Mouse (Mus musculus) MEL (cell line): ENCODE measurements around the gene A630095N17Rik. TPM values are rescaled to one million over a fixed set of nuclear protein-coding genes. Genes with fewer than 3 reads are reported as not detected.

ENCODE experiments used
- DNase-seq: peaks from one replicate; pipeline ENCODE4 v3.0.0; 2011; ENCODE audit warnings: low read depth, low spot score
- H3K27ac ChIP-seq: 2 replicates; pipeline ENCODE4 v1.5.1; 2012; ENCODE audit warnings: low read depth, mild to moderate bottlenecking, control low read depth, low read length, moderate library complexity; ENCODE audit not compliant: control insufficient read depth
- H3K27me3 ChIP-seq, 2 experiments: fragments of 150-350 bp in 1 of 2; sonication (generic) in 1 of 2; 2 replicates each; pipeline ENCODE4 v1.6.1; 2012; ENCODE audit warnings: low read length in 2 of 2, mild to moderate bottlenecking in 2 of 2, improper control_type of control experiment in 1 of 2, moderate library complexity in 1 of 2; ENCODE audit not compliant: insufficient read depth in 2 of 2, control insufficient read depth in 1 of 2
- H3K36me3 ChIP-seq, 2 experiments: 2 replicates each; pipeline ENCODE4 v1.6.1; 2012 to 2014; ENCODE audit warnings: low read length in 2 of 2, improper control_type of control experiment in 1 of 2, inconsistent platforms in 1 of 2, mild to moderate bottlenecking in 1 of 2; ENCODE audit not compliant: insufficient read depth in 2 of 2, control insufficient read depth in 1 of 2
- H3K4me1 ChIP-seq, 2 experiments: fragments of 150-350 bp in 1 of 2; sonication (generic) in 1 of 2; 2 replicates each; pipeline ENCODE4 v1.6.1; 2012; ENCODE audit warnings: low read length in 2 of 2, improper control_type of control experiment in 1 of 2, mild to moderate bottlenecking in 1 of 2; ENCODE audit not compliant: insufficient read depth in 2 of 2, control insufficient read depth in 1 of 2
- H3K4me3 ChIP-seq, 2 experiments: fragments of 150-350 bp in 1 of 2; sonication (generic) in 1 of 2; 2 replicates each; pipeline ENCODE4 v1.5.1; 2012; ENCODE audit warnings: low read depth in 2 of 2, low read length in 2 of 2, mild to moderate bottlenecking in 2 of 2, moderate library complexity in 2 of 2, control low read depth in 1 of 2, improper control_type of control experiment in 1 of 2; ENCODE audit not compliant: control insufficient read depth in 1 of 2, insufficient read depth in 1 of 2
- H3K79me2 ChIP-seq: 2 replicates; pipeline ENCODE4 v1.6.1; 2012; ENCODE audit warnings: mild to moderate bottlenecking, low read length, moderate library complexity; ENCODE audit not compliant: control insufficient read depth, poor library complexity, insufficient read depth
- H3K9ac ChIP-seq: 2 replicates; pipeline ENCODE4 v1.6.1; 2012; ENCODE audit warnings: low read depth, mild to moderate bottlenecking, control low read depth, low read length, moderate library complexity; ENCODE audit not compliant: control insufficient read depth, poor library complexity, severe bottlenecking
- H3K9me3 ChIP-seq: fragments of 150-350 bp; sonication (generic); replicated peaks from 2 replicates; pipeline ENCODE4 v1.6.1; 2012; ENCODE audit warnings: mild to moderate bottlenecking, low read length, improper control_type of control experiment, moderate library complexity; ENCODE audit not compliant: insufficient read depth
- BHLHE40 ChIP-seq: IDR thresholded peaks from 2 replicates; pipeline ENCODE4 v1.6.1; 2012; ENCODE audit warnings: low read depth, mild to moderate bottlenecking, inconsistent platforms, low read length, improper control_type of control experiment, borderline replicate concordance
- CHD2 ChIP-seq: IDR thresholded peaks from 2 replicates; pipeline ENCODE4 v1.6.1; 2011; ENCODE audit warnings: low read length, improper control_type of control experiment
- CTCF ChIP-seq, 3 experiments: IDR thresholded peaks in 2 of 3; conservative IDR thresholded peaks in 1 of 3; 2 replicates each; pipeline ENCODE4 v1.5.1; 2011 to 2012; ENCODE audit warnings: low read length in 3 of 3, low read depth in 2 of 3, mild to moderate bottlenecking in 2 of 3, improper control_type of control experiment in 1 of 3, inconsistent platforms in 1 of 3, mixed read lengths in 1 of 3, moderate library complexity in 1 of 3; ENCODE audit not compliant: control insufficient read depth in 1 of 3, insufficient read depth in 1 of 3, poor library complexity in 1 of 3, severe bottlenecking in 1 of 3
- ELF1 ChIP-seq: IDR thresholded peaks from 2 replicates; pipeline ENCODE4 v1.6.1; 2014; ENCODE audit warnings: low read depth, mild to moderate bottlenecking, inconsistent platforms, low read length, improper control_type of control experiment, moderate library complexity
- EP300 ChIP-seq, 2 experiments: IDR thresholded peaks; 2 replicates each; pipeline ENCODE4 v1.6.1; 2011; ENCODE audit warnings: improper control_type of control experiment in 2 of 2, low read length in 2 of 2, low read depth in 1 of 2, mild to moderate bottlenecking in 1 of 2
- ETS1 ChIP-seq: IDR thresholded peaks from 2 replicates; pipeline ENCODE4 v1.6.1; 2012; ENCODE audit warnings: low read depth, mild to moderate bottlenecking, inconsistent platforms, low read length, improper control_type of control experiment, moderate library complexity
- GABPA ChIP-seq: IDR thresholded peaks from 2 replicates; pipeline ENCODE4 v1.6.1; 2012; ENCODE audit warnings: low read depth, mild to moderate bottlenecking, inconsistent platforms, low read length, improper control_type of control experiment, moderate library complexity
- GATA1 ChIP-seq: IDR thresholded peaks from 2 replicates; pipeline ENCODE4 v1.6.1; 2011; ENCODE audit warnings: low read depth, low read length, improper control_type of control experiment
- HCFC1 ChIP-seq: IDR thresholded peaks from 2 replicates; pipeline ENCODE4 v1.6.1; 2012; ENCODE audit warnings: low read depth, mild to moderate bottlenecking, inconsistent platforms, low read length, improper control_type of control experiment, moderate library complexity
- JUND ChIP-seq: IDR thresholded peaks from 2 replicates; pipeline ENCODE4 v1.6.1; 2011; ENCODE audit warnings: low read depth, mild to moderate bottlenecking, improper control_type of control experiment, low read length
- KAT2A ChIP-seq: conservative IDR thresholded peaks from 2 replicates; pipeline ENCODE4 v1.6.1; 2012; ENCODE audit warnings: low read depth, low read length, improper control_type of control experiment, inconsistent platforms
- MAFK ChIP-seq: IDR thresholded peaks from 2 replicates; pipeline ENCODE4 v1.6.1; 2011; ENCODE audit warnings: low read depth, mild to moderate bottlenecking, low read length, improper control_type of control experiment, borderline replicate concordance
- MAX ChIP-seq: IDR thresholded peaks from 2 replicates; pipeline ENCODE4 v1.6.1; 2011; ENCODE audit warnings: low read length, improper control_type of control experiment
- MAZ ChIP-seq: IDR thresholded peaks from 2 replicates; pipeline ENCODE4 v1.6.1; 2012; ENCODE audit warnings: low read depth, mild to moderate bottlenecking, inconsistent platforms, low read length, improper control_type of control experiment
- MEF2A ChIP-seq: IDR thresholded peaks from 2 replicates; pipeline ENCODE4 v1.6.1; 2014; ENCODE audit warnings: low read depth, mild to moderate bottlenecking, inconsistent platforms, low read length, improper control_type of control experiment; ENCODE audit not compliant: poor library complexity, insufficient replicate concordance, severe bottlenecking; ENCODE audit errors: extremely low read depth
- MXI1 ChIP-seq: IDR thresholded peaks from 2 replicates; pipeline ENCODE4 v1.6.1; 2011; ENCODE audit warnings: mild to moderate bottlenecking, low read depth, low read length, improper control_type of control experiment
- MYB ChIP-seq: IDR thresholded peaks from 2 replicates; pipeline ENCODE4 v1.6.1; 2011; ENCODE audit warnings: mild to moderate bottlenecking, low read depth, low read length, improper control_type of control experiment
- MYC ChIP-seq: IDR thresholded peaks from 2 replicates; pipeline ENCODE4 v1.6.1; 2011; ENCODE audit warnings: low read depth, mild to moderate bottlenecking, low read length, improper control_type of control experiment, moderate library complexity
- NELFE ChIP-seq: IDR thresholded peaks from 2 replicates; pipeline ENCODE4 v1.6.1; 2011; ENCODE audit warnings: low read depth, low read length, improper control_type of control experiment
- NRF1 ChIP-seq: IDR thresholded peaks from 2 replicates; pipeline ENCODE4 v1.6.1; 2014; ENCODE audit warnings: low read depth, mild to moderate bottlenecking, inconsistent platforms, low read length, improper control_type of control experiment, moderate library complexity; ENCODE audit not compliant: poor library complexity, insufficient read depth, severe bottlenecking
- POLR2A ChIP-seq, 2 experiments: IDR thresholded peaks; 2 replicates each; pipeline ENCODE4 v1.6.1; 2011 to 2012; ENCODE audit warnings: low read length in 2 of 2, mild to moderate bottlenecking in 2 of 2, control low read depth in 1 of 2, improper control_type of control experiment in 1 of 2, low read depth in 1 of 2, moderate library complexity in 1 of 2; ENCODE audit not compliant: control insufficient read depth in 1 of 2, insufficient read depth in 1 of 2, poor library complexity in 1 of 2
- POLR2AphosphoS2 ChIP-seq: IDR thresholded peaks from 2 replicates; pipeline ENCODE4 v1.6.1; 2011; ENCODE audit warnings: low read length, improper control_type of control experiment
- POLR2AphosphoS5 ChIP-seq: IDR thresholded peaks from 2 replicates; pipeline ENCODE4 v1.6.1; 2012; ENCODE audit warnings: low read depth, borderline replicate concordance, mild to moderate bottlenecking, inconsistent platforms, low read length, moderate library complexity, mixed read lengths
- RAD21 ChIP-seq: IDR thresholded peaks from 2 replicates; pipeline ENCODE4 v1.6.1; 2011; ENCODE audit warnings: mild to moderate bottlenecking, low read depth, low read length, improper control_type of control experiment
- SIN3A ChIP-seq: IDR thresholded peaks from 2 replicates; pipeline ENCODE4 v1.6.1; 2012; ENCODE audit warnings: low read length, improper control_type of control experiment, inconsistent platforms
- SMC3 ChIP-seq: IDR thresholded peaks from 2 replicates; pipeline ENCODE4 v1.6.1; 2011; ENCODE audit warnings: low read depth, low read length, improper control_type of control experiment
- TBP ChIP-seq: IDR thresholded peaks from 2 replicates; pipeline ENCODE4 v1.8.0; 2011; ENCODE audit warnings: low read depth, low read length, improper control_type of control experiment
- UBTF ChIP-seq: IDR thresholded peaks from 2 replicates; pipeline ENCODE4 v1.6.1; 2012; ENCODE audit warnings: low read depth, mild to moderate bottlenecking, inconsistent platforms, low read length, improper control_type of control experiment, moderate library complexity, borderline replicate concordance; ENCODE audit not compliant: insufficient read depth
- USF2 ChIP-seq, 2 experiments: IDR thresholded peaks; 2 replicates each; pipeline ENCODE4 v1.6.1; 2011 to 2012; ENCODE audit warnings: improper control_type of control experiment in 2 of 2, low read length in 2 of 2, borderline replicate concordance in 1 of 2, inconsistent platforms in 1 of 2, low read depth in 1 of 2, mild to moderate bottlenecking in 1 of 2; ENCODE audit not compliant: insufficient read depth in 1 of 2
- ZC3H11A ChIP-seq: IDR thresholded peaks from 2 replicates; pipeline ENCODE4 v1.6.1; 2012; ENCODE audit warnings: low read depth, mild to moderate bottlenecking, inconsistent platforms, low read length, improper control_type of control experiment
- ZKSCAN1 ChIP-seq: IDR thresholded peaks from 2 replicates; pipeline ENCODE4 v1.6.1; 2012; ENCODE audit warnings: low read depth, mild to moderate bottlenecking, inconsistent platforms, low read length, improper control_type of control experiment, moderate library complexity
- ZMIZ1 ChIP-seq: IDR thresholded peaks from 2 replicates; pipeline ENCODE4 v1.6.1; 2012; ENCODE audit warnings: low read depth, mild to moderate bottlenecking, inconsistent platforms, low read length, improper control_type of control experiment, moderate library complexity
- ZNF384 ChIP-seq: IDR thresholded peaks from 2 replicates; pipeline ENCODE4 v1.6.1; 2012; ENCODE audit warnings: low read depth, mild to moderate bottlenecking, inconsistent platforms, low read length, improper control_type of control experiment
- polyA plus RNA-seq, 2 experiments: library from polyadenylated mRNA; stranded (reverse) in 1 of 2; unstranded in 1 of 2; fragments of >175 nt in 1 of 2; fragments of >200 nt in 1 of 2; gene quantifications; 2 replicates each; pipeline versions ENCODE4 v1.2.1 to v1.2.4; 2012; ENCODE audit warnings: low replicate concordance in 2 of 2, low read depth in 1 of 2; ENCODE audit not compliant: insufficient read length in 2 of 2, insufficient read depth in 1 of 2, missing spikeins in 1 of 2
- total RNA-seq: library from RNA; depleted of rRNA; stranded (reverse); fragments of 300-350 nt; gene quantifications from 2 replicates; pipeline ENCODE4 v1.2.3, GENCODE M21; 2012

The A630095N17Rik gene
- total and polyA plus RNA-seq, 3 experiments: 0.58 to 0.82 TPM; not detected in 1

GRCm38 (mm10) chr1:75226138-75226537 is 5.8 kb downstream of the A630095N17Rik start (continued):
- TF ChIP-seq JUND (no peak), EP300 (IDR thresholded peaks at IDR 0.05; ENCODE audit: low read depth in 1 of 2, low read length in 2 of 2) (peak in 1 of 2 experiments; percentile 36; a peak in 1 of 4 replicates), USF2 (IDR thresholded peaks at IDR 0.05; ENCODE audit: borderline replicate concordance in 1 of 2, insufficient read depth in 1 of 2, low read depth in 1 of 2, low read length in 2 of 2) (no peak), ETS1 (peak; percentile 61), POLR2AphosphoS5 (no peak), KAT2A (no peak), NRF1 (no peak), SIN3A (no peak; the same call in 1 of the 2 replicates), ZKSCAN1 (no peak), MYC (no peak), UBTF (no peak), MXI1 (no peak), BHLHE40 (no peak)

- Histone ChIP-seq H3K9ac (peak overlapping the region; percentile 52), H3K4me3 (peak overlapping the region; percentile 31 to 49), H3K36me3 (peaks cover 0 to 57% of the 10 kb centered on the region in 2 experiments; a peak in 2 of 4 replicates), H3K27me3 (no peaks in the 10 kb centered on the region), H3K79me2 (no peaks in the 10 kb centered on the region; the same call in 1 of the 2 replicates), H3K27ac (peak overlapping the region; percentile 91), H3K9me3 (no peaks in the 10 kb centered on the region), H3K4me1 (peaks cover 38 to 62% of the 10 kb centered on the region in 2 experiments)
- peak; percentile 81 for DNase-seq
- no peak for TF ChIP-seq MAFK
- TF ChIP-seq ZMIZ1: no peak
- TF ChIP-seq MAX: no peak; the same call in 1 of the 2 replicates
- TF ChIP-seq SMC3: no peak
- no peak for TF ChIP-seq POLR2AphosphoS2
- TF ChIP-seq MYC: no peak
- TF ChIP-seq BHLHE40: peak; percentile 41; the same call in 1 of the 2 replicates
- no peak for TF ChIP-seq RAD21
- TF ChIP-seq SIN3A: peak; percentile 69
- TF ChIP-seq MAZ: peak; percentile 75; the same call in 1 of the 2 replicates
- no peak for TF ChIP-seq ZC3H11A
- no peak for TF ChIP-seq GABPA
- TF ChIP-seq ZNF384: no peak
- TF ChIP-seq ETS1: peak; percentile 87
- no peak for TF ChIP-seq MEF2A
- TF ChIP-seq HCFC1: no peak
- no peak for TF ChIP-seq MXI1
- no peak for TF ChIP-seq CTCF (IDR thresholded peaks at IDR 0.05 in 2 of 3, conservative IDR thresholded peaks at IDR 0.05 in 1 of 3; ENCODE audit: control insufficient read depth in 1 of 3, insufficient read depth in 1 of 3, low read depth in 2 of 3, low read length in 3 of 3, poor library complexity in 1 of 3, severe bottlenecking in 1 of 3)
- TF ChIP-seq MYB: no peak
- no peak for TF ChIP-seq UBTF
- TF ChIP-seq GATA1: peak; percentile 76
- no peak for TF ChIP-seq ZKSCAN1
- peak; percentile 66 for TF ChIP-seq CHD2
- no peak for TF ChIP-seq NRF1
- TF ChIP-seq EP300 (IDR thresholded peaks at IDR 0.05; ENCODE audit: low read depth in 1 of 2, low read length in 2 of 2): peak; percentile 64 to 86
- TF ChIP-seq NELFE: no peak
- TF ChIP-seq TBP: 0 out of 2 replicates have a peak, but pooled peaks have one; percentile 23
- TF ChIP-seq POLR2A (IDR thresholded peaks at IDR 0.05; ENCODE audit: control insufficient read depth in 1 of 2, insufficient read depth in 1 of 2, low read depth in 1 of 2, low read length in 2 of 2, poor library complexity in 1 of 2): 0 out of 4 replicates have a peak, but pooled peaks of 1 of the 2 experiments have one; percentile 21
- peak; percentile 32; the same call in 1 of the 2 replicates for TF ChIP-seq ELF1
Observed at GRCm38 (mm10) chr1:75225473-75225872, 6.4 kb downstream of the A630095N17Rik start.
